Mouse (Mus musculus) embryonic fibroblast, embryonic 13.5 days (primary cell): ENCODE measurements around the gene Anapc13.

ENCODE experiments used
- CTCF ChIP-seq: IDR thresholded peaks from 2 replicates; pipeline ENCODE4 v1.5.1; 2011; ENCODE audit warnings: mild to moderate bottlenecking, control low read depth, low read length, moderate library complexity, borderline replicate concordance; ENCODE audit not compliant: insufficient read depth
- POLR2A ChIP-seq: IDR thresholded peaks from 2 replicates; pipeline ENCODE4 v1.6.1; 2011; ENCODE audit warnings: low read depth, mild to moderate bottlenecking, control low read depth, low read length, moderate library complexity

DNA sequence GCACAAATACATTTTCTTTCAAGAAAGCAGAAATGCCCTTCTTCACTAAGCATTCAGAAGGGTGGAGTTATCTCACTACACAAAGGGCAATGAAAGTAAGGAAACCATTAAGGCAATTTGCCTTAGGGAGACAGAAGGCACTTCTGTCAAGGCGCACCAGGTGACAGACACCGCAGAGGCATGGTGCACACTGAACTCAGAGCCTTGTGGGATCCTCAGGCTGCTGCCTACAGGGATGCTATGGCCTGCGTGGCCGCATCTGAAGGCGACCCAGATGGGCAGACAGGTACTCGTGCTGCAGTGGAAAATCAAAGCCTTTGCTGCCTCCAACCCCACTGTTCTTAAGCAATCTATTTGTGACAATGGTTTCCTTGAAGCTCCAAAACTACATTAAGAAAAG lies 20.9 kb upstream of the Anapc13 start:
- TF ChIP-seq POLR2A = no peak
- TF ChIP-seq CTCF = no peak
